Mouse (Mus musculus) bone marrow, adult 2 months (tissue): ENCODE results near the gene Dnmt3b. TPM values are rescaled to one million over a fixed set of nuclear protein-coding genes. Genes with fewer than 3 reads are reported as not detected.

ENCODE experiments used
- H3K27ac ChIP-seq: fragments of 200-500 bp; 2 replicates; pipeline ENCODE4 v1.5.1; 2012; ENCODE audit warnings: low read depth, mild to moderate bottlenecking, control low read depth, inconsistent platforms, low read length; ENCODE audit not compliant: control insufficient read depth, poor library complexity, insufficient read depth
- H3K4me1 ChIP-seq: fragments of 200-500 bp; 2 replicates; pipeline ENCODE4 v1.6.1; 2011; ENCODE audit warnings: low read length; ENCODE audit not compliant: control insufficient read depth, insufficient read depth
- H3K4me3 ChIP-seq: fragments of 200-500 bp; replicated peaks from 2 replicates; pipeline ENCODE3; 2011; ENCODE audit warnings: mild to moderate bottlenecking, low read depth, low read length, control low read depth; ENCODE audit not compliant: control insufficient read depth
- CTCF ChIP-seq: fragments of 200-500 bp; IDR thresholded peaks from 2 replicates; pipeline ENCODE4 v1.5.1; 2011; ENCODE audit warnings: low read length, control low read depth; ENCODE audit not compliant: control insufficient read depth, insufficient read depth
- POLR2A ChIP-seq: fragments of 200-500 bp; IDR thresholded peaks from 2 replicates; pipeline ENCODE4 v1.6.1; 2011; ENCODE audit warnings: low read depth, mild to moderate bottlenecking, control low read depth, low read length, borderline replicate concordance; ENCODE audit not compliant: control insufficient read depth
- WGBS: fragments of 180-500 bp; shearing (Covaris S2); methylation state at CpG from one replicate; pipeline ENCODE4 v1.1.7; 2018; 5-methylcytosine and 5-hydroxymethylcytosine counted together
- polyA plus RNA-seq: library from polyadenylated mRNA; stranded (reverse); fragments of >200 nt; gene quantifications from 2 replicates; pipeline ENCODE4 v1.2.4, GENCODE M21; 2011; ENCODE audit warnings: low replicate concordance; ENCODE audit not compliant: missing spikeins, insufficient read depth, insufficient read length

The Dnmt3b gene
- polyA plus RNA-seq, 1 experiment: 4.5 TPM

GRCm38 (mm10) chr2:153630950-153631349 lies 18.3 kb upstream of the Dnmt3b start:
- TF ChIP-seq CTCF: no peak
- TF ChIP-seq POLR2A: no peak
- Histone ChIP-seq H3K4me3 (no peak overlapping the region), H3K27ac (no peak overlapping the region), H3K4me1 (no peaks in the 10 kb centered on the region)
- 41% methylated on average over 3 of the region's 3 CpGs for WGBS

- TF ChIP-seq POLR2A (peak; percentile 69; the same call in 1 of the 2 replicates), CTCF (no peak)
- Histone ChIP-seq H3K27ac (peak within 1 kb of the TSS; percentile 84), H3K4me3 (peak within 1 kb of the TSS; percentile 87), H3K4me1 (no peaks in the 10 kb centered on the region)
- WGBS: 2% methylated on average over 53 of the region's 53 CpGs
Measured at GRCm38 (mm10) chr2:153631976-153632870, 17.0 kb upstream of the Dnmt3b start, which contains the start of gene Commd7. TSS of gene Commd7 (minus strand) at chr2:153632781.

- peak overlapping the region; percentile 87 for H3K4me3 ChIP-seq
- peak overlapping the region; percentile 84 for H3K27ac ChIP-seq
- no peaks in the 10 kb centered on the region for H3K4me1 ChIP-seq
- 0% methylated on average over 2 of the region's 2 CpGs for WGBS
- TF ChIP-seq POLR2A (no peak), CTCF (no peak)
Measured at GRCm38 (mm10) chr2:153632871-153633226, 16.4 kb upstream of the Dnmt3b start.

- Histone ChIP-seq H3K4me1 (no peaks in the 10 kb centered on the region), H3K4me3 (no peak overlapping the region), H3K27ac (no peak overlapping the region)
- WGBS: 92% methylated on average over 5 of the region's 5 CpGs
- no peak for TF ChIP-seq POLR2A
Measured at GRCm38 (mm10) chr2:153633259-153633658, 16.0 kb upstream of the Dnmt3b start.

GRCm38 (mm10) chr2:153638977-153639680 lies 10.1 kb upstream of the Dnmt3b start:
- Histone ChIP-seq H3K4me3 (no peak overlapping the region), H3K4me1 (no peaks in the 10 kb centered on the region), H3K27ac (no peak overlapping the region)
- TF ChIP-seq CTCF (no peak), POLR2A (no peak)
- 18% methylated on average over 15 of the region's 15 CpGs for WGBS

GRCm38 (mm10) chr2:153642496-153642895 lies 6.8 kb upstream of the Dnmt3b start:
- Histone ChIP-seq H3K27ac (no peak overlapping the region), H3K4me1 (no peaks in the 10 kb centered on the region), H3K4me3 (no peak overlapping the region)
- no peak for TF ChIP-seq POLR2A
- 49% methylated on average over 3 of the region's 3 CpGs for WGBS

GRCm38 (mm10) chr2:153642999-153643398 lies 6.3 kb upstream of the Dnmt3b start:
- H3K27ac ChIP-seq: no peak overlapping the region
- no peaks in the 10 kb centered on the region for H3K4me1 ChIP-seq
- H3K4me3 ChIP-seq: no peak overlapping the region
- no peak for TF ChIP-seq CTCF
- TF ChIP-seq POLR2A: no peak
- WGBS: 69% methylated on average over 6 of the region's 6 CpGs

- peaks cover 3% of the 10 kb centered on the region for H3K4me1 ChIP-seq
- WGBS: 32% methylated on average over 14 of the region's 14 CpGs
- no peak for TF ChIP-seq CTCF
- TF ChIP-seq POLR2A: no peak
- H3K4me3 ChIP-seq: peak overlapping the region; percentile 62
- H3K27ac ChIP-seq: no peak overlapping the region
Measured at GRCm38 (mm10) chr2:153648773-153649297, 415 bp upstream of the Dnmt3b start.
